Mouse (Mus musculus) ES-Bruce4 (cell line): ENCODE measurements at regions not wholly inside any gene's neighbourhood (a gene's known extent, or its start where the extent isn't known, plus 50 kb on each side); places are given as distances from the start of the nearest gene placed in this dataset.

Source experiments
- EP300 ChIP-seq: IDR thresholded peaks from 2 replicates; pipeline ENCODE4 v1.6.1; 2011; ENCODE audit warnings: low read depth, low read length; ENCODE audit not compliant: insufficient read depth
- POLR2A ChIP-seq: IDR thresholded peaks from one replicate; pipeline ENCODE4 v1.8.1; 2011; ENCODE audit warnings: low read length; ENCODE audit not compliant: insufficient read depth

DNA sequence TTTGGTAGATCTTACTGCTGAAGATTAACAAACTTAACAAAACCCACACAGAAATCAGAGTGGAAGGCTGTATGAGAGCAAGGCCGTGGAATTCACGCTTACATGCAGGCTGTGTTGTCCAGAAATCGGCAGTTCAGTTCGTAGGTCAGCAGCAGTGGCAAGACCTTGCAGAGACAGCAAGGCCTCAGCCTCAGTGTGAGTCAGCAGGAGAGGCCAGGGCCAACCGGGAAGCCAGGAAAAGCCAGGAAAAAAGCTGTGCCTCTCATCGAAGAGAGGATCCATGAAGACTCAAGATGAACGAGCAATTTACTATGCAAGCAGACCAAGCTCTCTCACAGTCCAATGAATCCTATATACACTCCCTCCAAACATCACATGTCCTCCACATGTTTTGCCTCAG, 103.4 kb upstream of the 1700021F07Rik start:
- TF ChIP-seq POLR2A (no peak), EP300 (no peak)
